Mouse (Mus musculus) ES-E14 (cell line): ENCODE results near the gene Sds. TPM values are rescaled to one million over a fixed set of nuclear protein-coding genes. Genes with fewer than 3 reads are reported as not detected.

Experiments used
- DNase-seq: peaks from one replicate; pipeline ENCODE4 v3.0.0-alpha.2; 2013; ENCODE audit warnings: low read depth, low spot score
- H3K27ac ChIP-seq: 2 replicates; pipeline ENCODE4 v1.5.1; 2012; ENCODE audit warnings: low read depth, mild to moderate bottlenecking, low read length, moderate library complexity, mixed read lengths; ENCODE audit not compliant: poor library complexity, insufficient read depth, severe bottlenecking
- H3K36me3 ChIP-seq: 2 replicates; pipeline ENCODE4 v1.6.1; 2012; ENCODE audit warnings: mild to moderate bottlenecking, low read length, moderate library complexity, mixed read lengths; ENCODE audit not compliant: control insufficient read depth, poor library complexity, insufficient read depth, severe bottlenecking
- H3K4me1 ChIP-seq, 2 experiments: fragments of 150-350 bp in 1 of 2; sonication (generic) in 1 of 2; 2 replicates each; pipeline ENCODE4 v1.6.1; 2012; ENCODE audit warnings: low read length in 2 of 2, mild to moderate bottlenecking in 1 of 2, mixed read lengths in 1 of 2; ENCODE audit not compliant: control insufficient read depth in 2 of 2, insufficient read depth in 2 of 2, poor library complexity in 1 of 2
- H3K4me3 ChIP-seq, 2 experiments: fragments of 150-350 bp in 1 of 2; sonication (generic) in 1 of 2; 2 replicates each; pipeline ENCODE4 v1.5.1; 2012; ENCODE audit warnings: low read length in 2 of 2, low read depth in 1 of 2, mild to moderate bottlenecking in 1 of 2, mixed read lengths in 1 of 2; ENCODE audit not compliant: insufficient read depth in 1 of 2, poor library complexity in 1 of 2, severe bottlenecking in 1 of 2
- H3K9ac ChIP-seq: 2 replicates; pipeline ENCODE4 v1.6.1; 2012; ENCODE audit warnings: low read depth, mild to moderate bottlenecking, low read length, mixed read lengths; ENCODE audit not compliant: poor library complexity, insufficient read depth, severe bottlenecking
- H3K9me3 ChIP-seq: fragments of 150-350 bp; sonication (generic); 2 replicates; pipeline ENCODE4 v1.6.1; 2012; ENCODE audit warnings: low read depth, mild to moderate bottlenecking, low read length; ENCODE audit not compliant: control insufficient read depth, insufficient read depth
- CHD2 ChIP-seq: IDR thresholded peaks from 2 replicates; pipeline ENCODE4 v1.6.1; 2014; ENCODE audit warnings: mild to moderate bottlenecking, low read depth, low read length, inconsistent platforms
- HCFC1 ChIP-seq: IDR thresholded peaks from 2 replicates; pipeline ENCODE4 v1.6.1; 2012; ENCODE audit warnings: low read length, inconsistent platforms, borderline replicate concordance; ENCODE audit not compliant: insufficient read depth
- MAFK ChIP-seq: IDR thresholded peaks from 2 replicates; pipeline ENCODE4 v1.6.1; 2014; ENCODE audit warnings: mild to moderate bottlenecking, low read depth, low read length, inconsistent platforms; ENCODE audit not compliant: insufficient read depth
- ZC3H11A ChIP-seq: IDR thresholded peaks from 2 replicates; pipeline ENCODE4 v1.6.1; 2012; ENCODE audit warnings: low read depth, mild to moderate bottlenecking, inconsistent platforms, low read length, borderline replicate concordance
- ZNF384 ChIP-seq: IDR thresholded peaks from 2 replicates; pipeline ENCODE4 v1.6.1; 2012; ENCODE audit warnings: low read depth, low read length, inconsistent platforms
- in situ Hi-C, 2 experiments: fragments of 600-800 bp; cut with MboI; formaldehyde crosslinking; loops; one replicate each; pipeline ENCODE4 v1.15.1; 2025; ENCODE audit warnings: low sequenced_read_pairs in 2 of 2, inconsistent platforms in 1 of 2; ENCODE audit not compliant: unreplicated experiment in 2 of 2
- total RNA-seq: library from RNA; depleted of rRNA; stranded (reverse); fragments of 300-350 nt; gene quantifications from 2 replicates; pipeline ENCODE4 v1.2.3, GENCODE M21; 2012

Sds gene
- total RNA-seq, 1 experiment = 0.22 TPM

DNA sequence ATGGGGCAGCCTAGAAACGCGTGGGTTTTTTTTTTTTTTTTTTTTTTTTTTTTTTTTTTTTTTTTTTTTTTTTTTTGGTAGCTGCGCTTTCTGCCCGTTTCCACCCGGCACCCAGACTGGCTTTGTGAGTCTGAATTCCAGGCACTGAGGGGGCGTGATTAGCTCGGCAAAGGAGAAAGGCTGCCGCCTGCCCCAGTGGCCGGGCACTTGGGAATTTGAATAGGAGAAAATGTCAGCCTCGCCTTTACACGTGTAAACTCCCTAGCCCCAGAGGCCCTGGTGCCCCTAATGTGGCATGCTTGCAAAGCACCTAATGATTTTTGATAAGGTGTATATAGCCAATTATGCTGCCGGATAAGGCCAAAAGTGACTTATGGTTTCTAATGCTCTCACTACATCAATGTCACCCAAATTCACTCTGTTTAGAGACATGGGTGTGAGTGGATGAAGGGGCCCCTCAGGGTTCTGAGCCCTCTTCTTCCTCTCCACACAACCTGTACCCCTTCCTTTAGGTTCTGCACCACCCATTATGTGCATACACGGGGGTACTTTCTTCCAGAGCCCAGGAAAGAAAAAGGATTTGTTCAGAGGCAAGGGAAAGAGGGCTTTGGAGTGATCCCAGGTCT, 43.1 kb upstream of the Sds start:
- in situ Hi-C loops = loop anchor here (5.0 to 10.0 kb wide), 3 partner anchors 596 to 761 kb away; partner anchors contain the start of gene Tbx3 (in 2 of the 2)
- Histone ChIP-seq H3K9ac (no peak overlapping the region), H3K4me1 (peaks cover 0 to 6% of the 10 kb centered on the region in 2 experiments; a peak in 1 of 4 replicates), H3K9me3 (no peaks in the 10 kb centered on the region), H3K36me3 (no peaks in the 10 kb centered on the region), H3K4me3 (no peak overlapping the region), H3K27ac (no peak overlapping the region)
- TF ChIP-seq MAFK (no peak), ZC3H11A (no peak), HCFC1 (no peak), CHD2 (no peak), ZNF384 (no peak)
- DNase-seq = no peak

- Histone ChIP-seq H3K4me3 (no peak overlapping the region), H3K9me3 (no peaks in the 10 kb centered on the region), H3K36me3 (no peaks in the 10 kb centered on the region), H3K4me1 (peaks cover 0 to 4% of the 10 kb centered on the region in 2 experiments; a peak in 1 of 4 replicates), H3K27ac (no peak overlapping the region), H3K9ac (no peak overlapping the region)
- TF ChIP-seq HCFC1 (no peak), ZC3H11A (no peak), ZNF384 (no peak), CHD2 (no peak), MAFK (no peak)
- no peak for DNase-seq
- in situ Hi-C loops = loop anchor here (5.0 to 10.0 kb wide), 3 partner anchors 597 to 762 kb away; partner anchors contain the start of gene Tbx3 (in 2 of the 2)
These were observed 42.0 kb upstream of the Sds start for GRCm38 (mm10) chr5:120434231-120434735.

- Histone ChIP-seq H3K27ac (no peak overlapping the region), H3K4me3 (no peak overlapping the region; a peak in 1 of 4 replicates), H3K9ac (no peak overlapping the region), H3K36me3 (no peaks in the 10 kb centered on the region), H3K4me1 (peaks cover 0 to 4% of the 10 kb centered on the region in 2 experiments; a peak in 1 of 4 replicates), H3K9me3 (no peaks in the 10 kb centered on the region)
- no peak for DNase-seq
- in situ Hi-C loops = loop anchor here in 1 of 2 experiments (10.0 kb wide), 1 partner anchor 630 kb away; no protein-coding TSS in a partner anchor
- TF ChIP-seq CHD2 = no peak
- no peak for TF ChIP-seq ZNF384
- no peak for TF ChIP-seq ZC3H11A
- TF ChIP-seq HCFC1 = no peak
- TF ChIP-seq MAFK = no peak
These were observed 41.2 kb upstream of the Sds start for GRCm38 (mm10) chr5:120435006-120435681.

GRCm38 (mm10) chr5:120435731-120436501, 40.4 kb upstream of the Sds start:
- no peak for TF ChIP-seq CHD2
- TF ChIP-seq ZNF384 = no peak
- TF ChIP-seq MAFK = no peak
- no peak for TF ChIP-seq ZC3H11A
- no peak for TF ChIP-seq HCFC1
- Histone ChIP-seq H3K36me3 (no peaks in the 10 kb centered on the region), H3K4me1 (peaks cover 0 to 4% of the 10 kb centered on the region in 2 experiments; a peak in 1 of 4 replicates), H3K4me3 (peak overlapping the region; percentile 53 to 57), H3K9me3 (no peaks in the 10 kb centered on the region), H3K9ac (no peak overlapping the region), H3K27ac (no peak overlapping the region)
- no peak for DNase-seq
- in situ Hi-C loops = loop anchor here in 1 of 2 experiments (10.0 kb wide), 1 partner anchor 631 kb away; no protein-coding TSS in a partner anchor
